Mouse (Mus musculus) liver, embryonic 13.5 days (tissue): ENCODE measurements around the gene Ank3. TPM values are rescaled to one million over a fixed set of nuclear protein-coding genes. Genes with fewer than 3 reads are reported as not detected.

Source experiments
- ATAC-seq: fragments of 200-750 bp; cut with Nextera tagmentation; 2 replicates; pipeline ENCODE4 v1.8.0; 2017; ENCODE audit warnings: low read depth, mild to moderate bottlenecking, moderate number of reproducible peaks, moderate library complexity
- DNase-seq: peaks from one replicate; pipeline ENCODE4 v3.0.0; 2022
- H3K27ac ChIP-seq: fragments of 300-500 bp; sonication (generic); 2 replicates; pipeline ENCODE4 v1.5.1; 2015; ENCODE audit warnings: moderate library complexity, mild to moderate bottlenecking, inconsistent platforms
- H3K27me3 ChIP-seq: fragments of 300-500 bp; sonication (generic); 2 replicates; pipeline ENCODE4 v1.6.1; 2015; ENCODE audit warnings: mild to moderate bottlenecking, inconsistent platforms
- H3K36me3 ChIP-seq: fragments of 300-500 bp; sonication (generic); 2 replicates; pipeline ENCODE4 v1.6.1; 2015; ENCODE audit warnings: mild to moderate bottlenecking, inconsistent platforms
- H3K4me1 ChIP-seq: fragments of 300-500 bp; sonication (generic); replicated peaks from 2 replicates; pipeline ENCODE4 v1.6.1; 2015; ENCODE audit warnings: inconsistent platforms
- H3K4me2 ChIP-seq: fragments of 300-500 bp; sonication (generic); 2 replicates; pipeline ENCODE4 v1.6.1; 2015; ENCODE audit warnings: inconsistent platforms, mild to moderate bottlenecking, moderate library complexity
- H3K4me3 ChIP-seq: fragments of 300-500 bp; sonication (generic); replicated peaks from 2 replicates; pipeline ENCODE4 v1.5.1; 2015; ENCODE audit warnings: mild to moderate bottlenecking, inconsistent platforms
- H3K9ac ChIP-seq: fragments of 300-500 bp; sonication (generic); 2 replicates; pipeline ENCODE4 v1.6.1; 2015; ENCODE audit warnings: mild to moderate bottlenecking, inconsistent platforms
- H3K9me3 ChIP-seq: fragments of 300-500 bp; sonication (generic); replicated peaks from 2 replicates; pipeline ENCODE4 v1.6.1; 2016; ENCODE audit warnings: inconsistent platforms
- WGBS: fragments of 180-500 bp; shearing (Covaris S2); methylation state at CpG from one replicate; pipeline ENCODE4 v1.1.7; 2015; ENCODE audit not compliant: insufficient replicate concordance; 5-methylcytosine and 5-hydroxymethylcytosine counted together
- polyA plus RNA-seq: library from polyadenylated mRNA; unstranded; fragments of >200 nt; fragmentation: Nextera tagmentation; extraction: Ambion mirVana; gene quantifications from 2 replicates; pipeline ENCODE4 v1.2.1, GENCODE M21; 2015

Ank3 gene
- polyA plus RNA-seq, 1 experiment from 2014 or later = 5.6 TPM

GRCm38 (mm10) chr10:69829236-69829635, 430.7 kb downstream of the Ank3 start:
- 67% methylated on average over 3 of the region's 3 CpGs for WGBS
- ATAC-seq (no peak), DNase-seq (no peak)
- H3K9me3 ChIP-seq = no peaks in the 10 kb centered on the region
- H3K36me3 ChIP-seq = no peaks in the 10 kb centered on the region
- H3K27ac ChIP-seq = no peak overlapping the region
- no peak overlapping the region for H3K4me2 ChIP-seq
- H3K9ac ChIP-seq = no peak overlapping the region
- no peak overlapping the region for H3K4me3 ChIP-seq
- H3K4me1 ChIP-seq = no peaks in the 10 kb centered on the region
- H3K27me3 ChIP-seq = no peaks in the 10 kb centered on the region

DNA sequence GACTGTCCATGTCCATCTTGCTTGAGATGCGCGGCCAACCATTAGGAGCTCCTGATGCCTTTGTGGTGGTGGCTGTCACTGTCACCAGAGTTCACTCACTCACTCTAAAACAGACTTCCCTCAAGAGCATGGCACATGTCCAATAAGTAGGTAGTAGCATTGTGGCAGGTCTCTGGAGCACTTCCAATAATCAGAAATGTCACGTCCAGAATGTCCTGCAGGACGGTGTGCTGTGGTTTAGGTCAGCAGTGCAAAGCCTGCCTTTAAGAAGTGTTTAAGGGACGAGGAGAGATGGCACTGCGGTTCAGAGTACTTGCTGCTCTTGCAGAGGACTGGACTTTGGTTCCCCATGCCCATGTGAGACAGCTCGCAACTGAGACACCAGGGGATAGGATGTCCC, 433.0 kb downstream of the Ank3 start:
- DNase-seq (no peak), ATAC-seq (no peak)
- no peaks in the 10 kb centered on the region for H3K9me3 ChIP-seq
- no peak overlapping the region for H3K9ac ChIP-seq
- H3K4me1 ChIP-seq = no peaks in the 10 kb centered on the region
- no peak overlapping the region for H3K4me3 ChIP-seq
- H3K4me2 ChIP-seq = no peak overlapping the region
- 66% methylated on average over 7 of the region's 7 CpGs for WGBS
- no peaks in the 10 kb centered on the region for H3K36me3 ChIP-seq
- H3K27me3 ChIP-seq = no peaks in the 10 kb centered on the region
- H3K27ac ChIP-seq = no peak overlapping the region

GRCm38 (mm10) chr10:69832241-69832640, 433.7 kb downstream of the Ank3 start:
- ATAC-seq (no peak), DNase-seq (no peak)
- H3K27ac ChIP-seq = no peak overlapping the region
- H3K36me3 ChIP-seq = no peaks in the 10 kb centered on the region
- no peak overlapping the region for H3K9ac ChIP-seq
- H3K27me3 ChIP-seq = no peaks in the 10 kb centered on the region
- no peaks in the 10 kb centered on the region for H3K9me3 ChIP-seq
- no peak overlapping the region for H3K4me2 ChIP-seq
- no peaks in the 10 kb centered on the region for H3K4me1 ChIP-seq
- WGBS = 48% methylated on average over 4 of the region's 4 CpGs
- no peak overlapping the region for H3K4me3 ChIP-seq

DNA sequence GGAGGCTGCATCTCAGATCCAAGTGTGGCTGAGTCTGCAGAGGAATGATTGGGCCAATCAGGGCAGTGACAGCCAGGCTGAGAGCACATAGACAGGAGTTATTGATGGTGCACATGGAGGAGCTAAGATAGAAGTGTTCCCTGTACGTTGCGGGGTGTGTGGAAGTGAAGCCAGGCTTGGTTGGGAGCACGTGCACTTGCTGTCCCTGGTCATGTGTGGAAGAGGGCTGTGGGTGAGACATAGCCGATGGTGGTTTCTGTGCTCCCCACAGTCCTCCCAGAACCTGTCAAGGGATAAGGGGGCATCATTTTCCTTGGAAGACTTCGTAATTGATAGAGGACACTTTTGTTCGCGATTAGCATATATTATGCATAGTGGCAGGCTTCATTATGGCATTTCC, 434.2 kb downstream of the Ank3 start:
- H3K4me3 ChIP-seq = no peak overlapping the region
- ATAC-seq = no peak
- no peak overlapping the region for H3K4me2 ChIP-seq
- DNase-seq = no peak
- H3K27me3 ChIP-seq = no peaks in the 10 kb centered on the region
- no peaks in the 10 kb centered on the region for H3K4me1 ChIP-seq
- no peak overlapping the region for H3K27ac ChIP-seq
- H3K9ac ChIP-seq = no peak overlapping the region
- no peaks in the 10 kb centered on the region for H3K9me3 ChIP-seq
- H3K36me3 ChIP-seq = no peaks in the 10 kb centered on the region
- 75% methylated on average over 7 of the region's 7 CpGs for WGBS

GRCm38 (mm10) chr10:69834700-69835099, 436.1 kb downstream of the Ank3 start:
- Histone ChIP-seq H3K4me3 (no peak overlapping the region), H3K27me3 (no peaks in the 10 kb centered on the region), H3K9ac (no peak overlapping the region), H3K27ac (no peak overlapping the region), H3K9me3 (no peaks in the 10 kb centered on the region), H3K4me2 (no peak overlapping the region), H3K4me1 (no peaks in the 10 kb centered on the region), H3K36me3 (no peaks in the 10 kb centered on the region)
- DNase-seq (no peak), ATAC-seq (no peak)
- 66% methylated on average over 4 of the region's 4 CpGs for WGBS

- Histone ChIP-seq H3K4me3 (no peak overlapping the region), H3K9ac (no peak overlapping the region)
Measured at GRCm38 (mm10) chr10:69845749-69846148, 447.2 kb downstream of the Ank3 start.

GRCm38 (mm10) chr10:69852366-69853091, 454.0 kb downstream of the Ank3 start:
- Histone ChIP-seq H3K4me1 (no peaks in the 10 kb centered on the region), H3K4me3 (no peak overlapping the region), H3K27me3 (no peaks in the 10 kb centered on the region), H3K4me2 (no peak overlapping the region), H3K9me3 (no peaks in the 10 kb centered on the region), H3K9ac (no peak overlapping the region), H3K27ac (no peak overlapping the region), H3K36me3 (no peaks in the 10 kb centered on the region)
- ATAC-seq (no peak), DNase-seq (no peak)
- WGBS = 46% methylated on average over 5 of the region's 5 CpGs

More at GRCm38 (mm10) chr10:69845749-69846148, 447.2 kb downstream of the Ank3 start:
- H3K4me2 ChIP-seq = no peak overlapping the region
- no peak overlapping the region for H3K27ac ChIP-seq
- ATAC-seq = peak; percentile 62; the same call in 1 of the 2 replicates
- 25% methylated on average over 4 of the region's 4 CpGs for WGBS
- H3K9me3 ChIP-seq = no peaks in the 10 kb centered on the region
- H3K27me3 ChIP-seq = no peaks in the 10 kb centered on the region
- peak; percentile 19 for DNase-seq
- H3K4me1 ChIP-seq = no peaks in the 10 kb centered on the region
- H3K36me3 ChIP-seq = no peaks in the 10 kb centered on the region

GRCm38 (mm10) chr10:69854587-69855185, 456.1 kb downstream of the Ank3 start:
- 76% methylated on average over 8 of the region's 8 CpGs for WGBS
- DNase-seq (no peak), ATAC-seq (no peak)
- no peak overlapping the region for H3K27ac ChIP-seq
- no peaks in the 10 kb centered on the region for H3K36me3 ChIP-seq
- no peaks in the 10 kb centered on the region for H3K27me3 ChIP-seq
- no peaks in the 10 kb centered on the region for H3K9me3 ChIP-seq
- H3K4me1 ChIP-seq = 0 out of 2 replicates have a peak, but pooled peaks cover 5% of the 10 kb centered on the region
- no peak overlapping the region for H3K4me2 ChIP-seq
- no peak overlapping the region for H3K9ac ChIP-seq
- H3K4me3 ChIP-seq = no peak overlapping the region

- H3K9ac ChIP-seq = no peak overlapping the region
- no peaks in the 10 kb centered on the region for H3K27me3 ChIP-seq
- WGBS = 73% methylated on average over 9 of the region's 9 CpGs
Measured at GRCm38 (mm10) chr10:69858011-69858410, 459.4 kb downstream of the Ank3 start.

GRCm38 (mm10) chr10:69858897-69859605, 460.5 kb downstream of the Ank3 start:
- H3K4me3 ChIP-seq = no peak overlapping the region
- H3K9me3 ChIP-seq = no peaks in the 10 kb centered on the region
- WGBS = 50% methylated on average over 4 of the region's 4 CpGs
- no peak overlapping the region for H3K4me2 ChIP-seq
- ATAC-seq = 0 out of 2 replicates have a peak, but pooled peaks have one; percentile 29
- H3K27ac ChIP-seq = no peak overlapping the region
- no peaks in the 10 kb centered on the region for H3K36me3 ChIP-seq
- no peak overlapping the region for H3K9ac ChIP-seq
- no peaks in the 10 kb centered on the region for H3K27me3 ChIP-seq
- DNase-seq = no peak
- H3K4me1 ChIP-seq = 0 out of 2 replicates have a peak, but pooled peaks cover 5% of the 10 kb centered on the region

More at GRCm38 (mm10) chr10:69858011-69858410, 459.4 kb downstream of the Ank3 start:
- H3K4me3 ChIP-seq = no peak overlapping the region
- no peak overlapping the region for H3K4me2 ChIP-seq
- no peaks in the 10 kb centered on the region for H3K9me3 ChIP-seq
- H3K27ac ChIP-seq = no peak overlapping the region
- H3K4me1 ChIP-seq = 0 out of 2 replicates have a peak, but pooled peaks cover 5% of the 10 kb centered on the region
- no peak for ATAC-seq
- H3K36me3 ChIP-seq = no peaks in the 10 kb centered on the region
- no peak for DNase-seq

- Histone ChIP-seq H3K4me1 (0 out of 2 replicates have a peak, but pooled peaks cover 5% of the 10 kb centered on the region), H3K4me2 (no peak overlapping the region), H3K9me3 (no peaks in the 10 kb centered on the region), H3K36me3 (no peaks in the 10 kb centered on the region), H3K27ac (no peak overlapping the region), H3K27me3 (no peaks in the 10 kb centered on the region), H3K4me3 (no peak overlapping the region), H3K9ac (no peak overlapping the region)
- no peak for DNase-seq
- 65% methylated on average over 7 of the region's 7 CpGs for WGBS
- no peak for ATAC-seq
Measured at GRCm38 (mm10) chr10:69859848-69860479, 461.4 kb downstream of the Ank3 start.
